Mouse (Mus musculus): Measurements from ENCODE around the gene Braf.
"Not testable (repeated sequence)": the region's sequence is repeated elsewhere in the genome, so short reads cannot be mapped to it uniquely, and the experiment has no call there.

Braf gene

DNA sequence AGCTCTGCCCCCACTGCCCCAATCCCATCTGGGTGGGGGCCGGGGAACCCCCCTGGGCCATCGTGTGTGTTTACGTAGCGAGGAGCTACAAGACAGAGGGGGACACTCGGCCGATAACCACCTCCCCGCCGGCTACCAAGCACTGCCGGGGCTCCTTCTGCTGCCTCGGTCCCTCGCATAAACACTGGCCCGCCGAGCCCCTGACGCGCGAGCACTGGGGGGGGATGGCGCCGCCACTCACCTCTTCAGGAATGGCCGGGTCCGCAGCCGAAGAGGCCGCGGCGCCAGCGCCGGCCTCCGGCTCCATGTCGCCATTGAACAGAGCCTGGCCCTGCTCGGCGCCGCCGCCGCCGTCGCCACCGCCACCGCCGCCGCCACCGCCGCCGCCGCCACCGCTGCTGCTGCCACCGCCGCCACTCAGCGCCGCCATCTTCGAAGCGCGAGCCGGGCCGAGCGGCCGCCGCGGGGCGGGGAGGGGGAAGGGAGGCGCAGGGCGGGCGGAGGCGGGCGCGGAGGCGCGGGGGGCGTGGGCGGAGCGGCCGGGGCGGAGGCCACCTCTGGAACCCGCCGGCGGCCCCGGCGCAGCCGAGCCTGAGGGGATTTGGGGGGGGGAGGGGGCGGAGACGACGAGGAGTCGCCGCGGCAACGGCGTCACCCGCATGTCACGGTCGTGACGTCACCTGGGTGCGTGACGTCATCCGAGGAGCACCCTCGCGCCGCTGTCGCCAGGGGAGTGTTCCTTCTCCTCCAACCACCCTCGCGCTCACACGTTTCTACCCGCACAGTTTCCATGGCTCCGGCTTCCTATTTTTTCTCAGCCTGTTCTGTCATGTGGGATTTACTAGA is at the start of gene Braf:
Gene Braf (minus strand): TSS at position 598 of the 846 bp plus-strand sequence.
- DNase-seq (ENCODE audit: extremely low spot score) = peak; percentile 89

DNA sequence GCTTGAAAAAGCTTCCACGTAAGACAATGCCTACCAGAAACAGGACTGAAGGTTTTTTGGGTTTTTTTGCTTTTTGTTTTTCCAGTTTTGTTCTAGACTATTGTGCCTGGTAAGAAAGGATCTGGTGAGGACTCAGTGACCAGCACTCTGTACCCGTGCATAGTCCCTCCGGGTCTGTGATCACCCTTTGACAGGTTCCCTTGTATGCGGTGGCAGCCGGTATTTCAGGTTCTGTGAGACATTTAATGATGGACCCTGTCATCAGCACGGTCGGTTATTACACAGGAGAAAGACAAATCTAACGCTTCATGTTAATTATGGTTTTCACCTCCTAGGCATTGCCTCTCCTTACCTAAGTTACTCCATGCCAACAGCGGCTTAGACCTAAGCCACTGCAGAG is 49.8 kb upstream of the Braf start:
- DNase-seq (ENCODE audit: extremely low spot score) = no peak

DNA sequence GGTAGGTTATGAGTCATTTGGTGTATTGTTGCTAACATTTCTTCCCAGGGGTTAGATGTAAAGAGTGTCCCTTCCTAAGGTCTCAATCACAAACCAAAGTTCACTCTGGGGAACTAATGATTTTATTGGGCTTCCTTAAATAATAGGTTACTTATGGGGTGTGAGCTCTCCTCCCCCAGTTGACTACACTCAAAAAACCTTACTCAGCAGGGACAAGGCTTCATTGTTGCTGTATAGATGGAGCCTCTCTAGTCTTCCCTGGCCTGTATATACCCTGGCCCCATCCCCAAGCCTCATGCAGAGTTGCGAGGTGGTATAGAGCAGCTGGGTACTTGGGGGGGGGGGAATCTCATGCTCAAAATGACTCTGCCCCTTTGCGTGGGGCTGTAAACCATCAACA is 32.0 kb upstream of the Braf start:
- no peak for DNase-seq (ENCODE audit: extremely low spot score)

DNA sequence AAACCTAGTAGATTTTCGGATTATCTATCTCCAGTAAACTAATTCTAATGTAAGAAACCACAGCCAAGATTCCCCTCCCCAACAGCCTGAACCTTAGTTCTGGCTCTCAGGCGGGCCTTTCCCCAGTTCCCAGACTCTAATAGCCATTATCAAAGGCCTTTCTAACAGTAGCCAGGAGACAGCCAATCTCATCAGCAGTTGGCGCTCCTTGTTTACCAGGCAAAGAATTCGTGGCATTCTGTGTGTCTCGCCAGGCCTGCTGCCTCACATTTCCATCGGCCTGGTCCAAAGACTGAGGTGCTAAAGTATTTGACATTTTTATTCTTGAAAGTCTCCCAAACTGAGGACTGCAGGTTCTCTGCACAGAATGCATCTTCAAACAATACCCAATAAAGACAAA is 24.6 kb upstream of the Braf start:
- peak; percentile 25 for DNase-seq (ENCODE audit: extremely low spot score)

DNA sequence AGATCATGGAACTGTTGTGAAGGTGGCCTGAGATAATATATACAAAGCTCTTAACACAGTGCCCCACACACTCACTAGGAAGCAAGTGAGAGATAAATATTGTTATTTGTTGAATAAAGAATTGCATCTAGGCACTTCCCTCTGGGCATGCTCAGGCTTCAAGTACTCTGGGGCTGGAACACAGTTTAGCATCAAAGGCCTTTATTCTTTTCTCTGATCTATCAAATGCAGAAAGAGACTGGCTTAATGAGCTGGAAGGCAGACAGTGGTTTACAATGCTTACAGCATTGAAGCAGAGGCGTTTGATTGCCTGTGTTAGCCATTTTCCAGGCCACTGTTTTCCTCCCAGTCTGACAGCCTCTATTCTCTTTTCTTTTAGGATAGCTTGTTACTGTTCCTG is 21.8 kb upstream of the Braf start:
- no peak for DNase-seq (ENCODE audit: extremely low spot score)

DNA sequence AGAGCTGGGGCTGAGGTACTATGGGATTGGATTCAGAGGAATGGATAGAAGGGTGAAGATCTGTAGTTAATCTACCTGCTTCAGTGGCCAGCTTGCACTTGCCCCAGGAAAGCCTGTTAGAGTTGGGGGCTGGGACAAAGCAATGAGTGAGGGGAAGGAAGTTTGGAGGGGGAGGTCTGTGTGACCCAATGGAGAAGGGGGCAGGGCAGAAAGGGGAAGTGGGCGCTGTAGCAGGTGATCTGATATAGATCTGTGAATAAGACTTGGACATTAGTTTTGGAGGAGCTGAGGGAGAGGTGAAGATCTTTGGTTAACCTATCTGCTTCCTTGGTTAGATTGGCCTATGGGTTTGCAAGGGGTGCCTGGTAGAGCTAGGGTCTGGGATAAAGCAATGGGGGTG is 20.2 kb upstream of the Braf start:
- no peak for DNase-seq (ENCODE audit: extremely low spot score)

DNA sequence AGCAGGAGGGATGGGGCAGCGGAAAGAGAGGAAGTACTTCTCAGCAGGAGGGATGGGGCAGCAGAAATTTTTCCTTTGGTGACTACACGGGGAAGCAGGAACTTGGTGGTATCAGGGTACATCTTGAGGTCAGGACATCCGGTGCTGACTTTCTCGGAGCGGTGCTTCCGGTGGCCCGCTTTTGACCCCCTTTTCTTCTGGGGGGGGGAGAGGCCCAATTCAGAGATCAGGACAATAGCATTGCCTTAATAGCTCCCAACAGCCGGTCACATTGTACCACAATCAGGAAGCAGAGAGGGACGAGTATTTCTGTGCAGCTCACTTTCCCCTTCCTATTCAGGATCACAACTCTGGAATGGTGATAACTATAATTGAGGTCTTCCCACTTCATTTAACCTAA is 14.4 kb upstream of the Braf start:
- not testable (repeated sequence) for DNase-seq (ENCODE audit: extremely low spot score)

DNA sequence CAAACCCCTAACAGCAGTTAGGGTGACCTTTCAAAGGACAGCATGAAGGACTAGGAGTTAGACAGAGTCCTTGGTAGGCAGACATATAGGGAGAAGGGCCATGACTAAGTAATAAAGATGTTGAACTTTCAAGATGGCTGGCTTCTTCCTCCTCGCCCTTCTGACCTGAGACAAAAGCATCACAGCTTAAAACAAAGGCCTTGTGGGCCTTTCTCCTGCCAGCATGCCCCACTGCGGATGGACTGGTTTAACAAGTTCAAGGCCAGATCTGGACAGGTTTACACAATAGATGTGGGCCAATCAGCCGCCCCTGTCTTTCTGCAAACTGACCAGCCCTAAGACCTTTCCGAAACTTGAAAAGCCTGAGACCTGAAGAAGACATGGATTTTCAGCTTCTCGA is 2.8 kb upstream of the Braf start:
- no peak for DNase-seq (ENCODE audit: extremely low spot score)

DNA sequence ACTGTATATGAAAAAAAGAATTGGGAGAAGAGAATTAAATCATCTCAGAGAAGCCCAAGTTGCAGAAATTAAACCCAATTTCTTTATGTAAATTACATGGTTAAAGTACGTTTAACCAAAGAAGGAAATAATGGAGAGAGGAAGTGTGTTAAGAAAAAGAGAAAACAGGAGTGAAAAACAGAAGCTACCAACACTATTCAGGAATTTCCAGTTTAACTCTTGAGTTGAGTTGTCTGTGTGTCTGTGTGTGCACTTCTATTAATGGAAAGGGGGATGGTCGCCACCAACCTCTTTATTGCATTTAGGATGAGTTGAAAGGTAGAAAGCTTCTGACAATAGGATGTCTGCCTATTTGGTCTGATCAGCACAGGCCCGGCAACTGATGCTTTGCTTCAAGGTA is 886 bp upstream of the Braf start:
- no peak for DNase-seq (ENCODE audit: extremely low spot score)

DNA sequence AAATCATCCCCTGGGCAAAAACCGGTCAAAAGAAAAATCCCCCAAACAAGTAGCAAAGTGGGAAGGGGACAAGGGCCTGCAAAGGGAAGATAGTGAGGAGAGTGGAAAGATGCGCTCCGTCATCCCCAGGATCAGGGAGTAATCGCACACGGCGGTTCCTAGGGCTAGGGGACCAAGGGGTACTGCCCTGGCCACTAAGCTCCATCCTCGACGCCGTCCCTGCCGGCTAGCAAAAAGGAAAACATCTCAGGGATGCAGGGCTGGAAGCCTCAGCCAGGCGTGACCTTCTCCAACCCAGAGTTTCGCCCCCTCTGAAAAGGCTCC is 759 bp downstream of the Braf start:
- no peak for DNase-seq (ENCODE audit: extremely low spot score)

DNA sequence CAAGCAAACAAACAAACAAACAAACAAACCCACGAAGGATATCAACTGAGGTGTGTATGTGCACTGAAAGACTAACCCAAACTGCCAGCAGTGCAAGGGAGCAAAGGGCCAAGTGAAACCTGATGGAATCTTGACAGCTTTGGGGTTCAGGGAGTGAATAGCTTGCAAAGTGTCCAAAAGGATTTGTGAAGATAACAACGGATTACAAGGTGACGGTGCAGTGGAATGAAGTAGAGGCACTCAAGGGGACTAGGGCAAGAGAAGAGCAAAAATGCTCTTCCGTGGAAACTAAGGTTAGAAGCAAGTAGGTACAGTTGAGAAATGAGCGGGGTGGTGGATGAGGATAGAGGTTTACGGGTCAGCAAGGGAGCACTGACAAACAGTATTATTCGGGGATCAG is 1.2 kb downstream of the Braf start:
- peak; percentile 7 for DNase-seq (ENCODE audit: extremely low spot score)

DNA sequence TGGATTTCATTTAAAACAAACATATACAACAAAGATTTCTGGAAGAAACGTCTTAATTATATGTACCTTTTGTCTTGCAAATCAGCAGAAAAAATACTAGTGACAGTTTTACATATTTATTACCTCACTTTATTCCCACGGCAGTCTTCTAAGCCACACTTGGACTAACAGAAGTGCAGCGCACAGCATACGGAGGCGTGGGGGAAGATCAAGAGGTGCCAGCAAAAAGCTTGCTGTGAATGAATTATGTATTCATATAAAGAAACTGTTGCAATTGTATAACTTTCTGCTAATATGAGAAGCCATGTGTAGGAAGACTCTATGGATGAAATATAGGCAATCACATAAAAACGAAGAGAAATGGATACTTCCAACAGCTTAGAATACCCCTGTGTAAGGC is 6.7 kb downstream of the Braf start:
- no peak for DNase-seq (ENCODE audit: extremely low spot score)

DNA sequence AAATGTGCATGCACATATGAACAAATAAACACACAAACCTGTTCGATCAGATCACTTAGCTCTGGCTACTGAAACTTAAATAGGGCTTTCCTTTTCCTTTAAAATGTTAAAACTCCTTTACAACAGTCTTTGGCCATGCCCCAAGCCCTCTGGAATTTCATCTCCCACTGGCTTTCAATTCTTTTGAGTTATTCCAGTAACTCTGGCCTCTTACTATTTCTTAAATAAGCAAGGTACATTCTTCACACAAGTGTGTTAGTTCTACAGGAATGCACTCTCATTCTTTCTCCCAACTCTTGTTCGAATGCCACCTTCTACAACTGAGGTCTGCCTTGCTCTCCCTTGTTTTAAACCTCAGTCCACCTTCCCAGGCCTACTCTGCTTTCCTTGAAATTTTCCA is 8.2 kb downstream of the Braf start:
- no peak for DNase-seq (ENCODE audit: extremely low spot score)

DNA sequence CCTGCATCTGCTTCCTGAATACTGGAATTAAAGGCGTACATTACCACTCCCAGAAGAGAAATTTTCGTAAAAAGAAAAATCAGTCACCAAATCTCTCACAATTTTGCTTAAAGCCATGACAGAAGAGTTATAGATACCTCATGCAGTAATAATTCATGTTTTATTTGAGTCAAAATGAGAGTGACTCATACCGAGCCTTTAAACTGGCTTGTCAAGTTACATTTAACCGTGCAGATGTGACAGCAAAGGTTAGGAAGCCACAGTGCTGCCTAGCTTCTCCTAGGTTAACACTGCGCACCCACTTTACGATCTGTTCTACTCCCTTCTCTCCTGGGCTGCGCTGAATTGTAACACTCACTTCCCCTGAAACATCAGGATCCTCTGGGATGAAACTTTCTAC is 10.9 kb downstream of the Braf start:
- no peak for DNase-seq (ENCODE audit: extremely low spot score)

DNA sequence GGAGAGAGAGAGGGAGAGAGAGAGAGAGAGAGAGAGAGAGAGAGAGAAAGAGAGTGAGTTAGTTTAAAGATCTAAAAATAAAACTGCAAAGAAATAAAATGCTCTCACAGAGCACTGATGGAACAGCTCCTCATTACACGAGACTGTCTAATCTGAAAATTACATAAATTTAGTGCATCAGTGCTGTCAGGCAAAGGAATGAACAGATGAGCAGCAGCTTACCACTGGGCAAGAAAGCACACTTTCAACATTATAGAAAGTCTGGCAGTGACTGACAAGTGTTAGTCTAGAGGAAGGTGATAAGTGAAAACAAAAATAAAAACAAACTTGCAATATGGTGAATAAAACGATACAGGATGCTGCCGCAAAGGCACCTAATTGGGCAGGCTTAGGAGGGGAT is 11.9 kb downstream of the Braf start:
- no peak for DNase-seq (ENCODE audit: extremely low spot score)

DNA sequence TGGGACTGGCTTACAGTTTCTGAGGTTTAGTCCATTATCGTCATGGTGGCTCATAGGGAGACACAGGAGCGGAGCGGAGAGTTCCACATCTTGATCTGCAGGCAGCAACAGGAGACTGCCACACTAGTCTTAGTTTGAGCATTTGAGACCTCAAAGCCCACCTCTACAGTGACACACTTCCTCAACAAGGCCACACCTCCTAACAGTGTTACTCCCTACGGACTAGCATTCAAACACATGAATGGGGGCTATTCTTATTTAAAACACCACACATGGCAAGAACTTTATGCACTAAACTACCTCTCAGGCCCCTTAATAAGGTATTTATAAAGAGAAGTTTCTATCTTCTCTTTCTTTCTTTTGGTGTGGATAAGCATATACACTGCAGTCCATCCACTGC is 19.6 kb downstream of the Braf start:
- no peak for DNase-seq (ENCODE audit: extremely low spot score)

DNA sequence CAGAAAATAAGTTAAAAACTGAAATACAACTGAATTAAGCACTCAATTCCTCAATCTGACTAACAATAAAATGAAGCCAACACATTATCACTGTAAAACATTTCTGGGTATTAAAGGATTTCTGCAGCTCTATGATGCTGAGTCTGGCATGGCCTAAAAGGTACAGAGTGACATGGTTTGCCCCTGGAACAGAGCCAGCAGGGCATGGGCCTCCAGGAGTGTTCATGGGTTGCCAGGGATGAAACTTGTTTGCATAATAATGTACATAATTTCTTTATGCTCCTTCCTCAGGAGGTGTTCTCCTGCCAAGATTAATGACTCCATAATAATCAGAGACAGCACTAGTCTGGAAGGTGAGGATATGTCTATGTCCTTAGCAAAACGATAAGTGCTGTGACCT is 32.1 kb downstream of the Braf start:
- no peak for DNase-seq (ENCODE audit: extremely low spot score)

DNA sequence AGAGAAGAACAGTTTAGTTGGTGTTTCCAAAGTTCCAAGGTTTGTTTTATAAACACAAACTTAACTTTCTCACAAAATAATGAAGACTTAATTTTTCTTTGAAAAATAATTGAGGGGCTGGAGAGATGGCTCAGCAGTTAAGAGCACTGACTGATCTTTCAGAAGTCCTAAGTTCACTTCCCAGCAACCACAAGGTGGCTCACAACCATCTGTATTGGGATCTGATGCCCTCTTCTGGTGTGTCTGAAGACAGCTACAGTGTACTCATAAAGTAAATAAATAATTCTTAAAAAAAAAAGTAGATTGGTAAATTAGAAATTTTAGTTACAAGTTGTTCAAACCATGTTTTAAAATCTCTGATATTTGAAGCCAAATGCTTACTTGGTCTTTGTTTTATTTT is 38.4 kb downstream of the Braf start:
- DNase-seq (ENCODE audit: extremely low spot score) = not testable (repeated sequence)

DNA sequence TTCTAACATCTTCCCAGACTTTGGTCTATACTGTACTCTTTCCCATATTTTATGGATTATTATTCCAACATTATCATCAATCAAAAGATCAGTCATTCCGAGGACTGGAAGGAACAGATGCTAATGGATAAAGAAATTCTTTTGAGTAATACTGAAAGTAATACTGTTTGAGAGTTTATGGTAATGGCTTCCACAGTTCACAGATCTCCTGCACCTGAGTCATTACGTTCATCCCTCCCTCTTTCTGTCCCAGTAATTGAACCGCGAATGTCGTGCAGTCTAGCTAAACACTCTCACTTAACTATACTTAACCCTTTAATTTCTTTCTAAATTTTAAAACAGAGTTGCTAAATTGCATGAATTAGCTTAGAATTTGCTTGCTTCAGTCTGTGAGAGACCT is 43.5 kb downstream of the Braf start:
- no peak for DNase-seq (ENCODE audit: extremely low spot score)

DNA sequence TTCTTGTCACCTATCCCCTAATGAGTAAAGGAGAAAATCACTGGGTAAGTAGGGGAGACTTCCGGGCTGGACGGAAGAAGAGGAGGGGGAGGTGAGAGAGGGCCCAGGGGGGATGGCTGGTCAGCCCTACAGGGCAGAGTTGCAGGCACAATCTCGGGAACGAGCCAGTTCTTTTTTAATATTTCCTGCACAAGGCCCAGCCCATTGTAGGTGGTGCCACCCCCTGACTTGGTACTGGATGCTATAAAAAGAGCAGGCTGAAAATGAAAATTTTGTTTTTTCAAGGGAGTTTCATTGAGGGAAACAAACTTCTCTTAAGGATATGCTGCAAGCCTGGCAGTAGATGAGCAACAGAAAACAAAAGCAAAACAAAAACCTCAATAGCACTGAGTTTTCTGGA is 44.7 kb downstream of the Braf start:
- no peak for DNase-seq (ENCODE audit: extremely low spot score)

DNA sequence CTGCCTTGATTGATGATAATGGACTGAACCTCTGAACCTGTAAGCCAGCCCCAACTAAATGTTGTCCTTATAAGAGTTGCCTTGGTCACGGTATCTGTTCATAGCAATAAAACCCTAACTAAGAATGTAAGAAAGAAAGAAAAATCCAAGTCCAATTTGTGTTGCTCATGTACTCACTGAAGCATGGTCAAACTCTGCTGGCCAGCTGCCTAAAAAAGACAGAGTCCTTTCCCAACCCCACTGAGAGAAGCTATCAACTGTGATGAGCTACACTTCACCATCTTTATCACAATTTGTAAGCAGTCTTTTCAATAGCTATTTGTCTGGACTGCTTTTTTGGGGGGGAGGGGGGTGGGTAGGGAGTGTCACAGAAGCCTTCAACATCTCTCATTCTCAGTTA is 47.0 kb downstream of the Braf start:
- DNase-seq (ENCODE audit: extremely low spot score) = no peak

DNA sequence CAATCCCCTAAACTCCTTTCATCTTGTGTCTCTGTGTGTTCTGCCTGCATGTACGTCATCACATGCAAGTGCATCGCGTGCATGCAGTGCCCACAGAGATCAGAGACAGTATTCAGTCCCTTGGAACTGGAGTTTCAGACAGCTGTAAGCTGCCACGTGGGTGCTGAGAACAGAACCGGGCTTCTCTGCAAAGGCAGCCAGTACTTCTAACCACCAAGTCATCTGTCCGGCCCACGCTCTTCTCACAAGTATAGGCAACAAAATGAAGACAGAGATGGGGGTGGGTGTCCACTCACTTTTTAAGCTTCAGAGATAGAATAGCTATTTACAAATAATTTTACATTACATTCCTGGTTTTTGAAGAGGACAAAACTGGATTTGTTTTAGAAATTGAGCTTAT is 50.2 kb downstream of the Braf start:
- no peak for DNase-seq (ENCODE audit: extremely low spot score)

DNA sequence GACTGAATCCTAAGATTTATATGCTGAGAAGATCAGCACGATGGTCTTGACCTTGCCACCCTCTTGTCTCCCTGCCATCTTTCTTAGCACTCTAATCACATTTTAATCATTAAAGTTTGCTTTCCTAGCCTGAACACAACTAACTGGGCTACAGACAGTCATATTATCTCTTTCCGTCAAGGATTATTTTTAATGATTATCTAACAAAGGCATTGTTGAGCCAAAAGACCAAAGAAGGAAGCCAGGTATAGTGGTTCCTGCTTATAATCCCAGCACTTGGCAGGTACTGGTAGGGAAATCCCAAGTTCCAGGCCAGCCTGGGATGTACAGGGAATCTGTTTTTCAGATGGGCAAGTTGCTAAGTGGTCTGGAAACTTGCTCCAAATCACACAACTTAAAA is 114.0 kb downstream of the Braf start:
- DNase-seq (ENCODE audit: extremely low spot score) = no peak

DNA sequence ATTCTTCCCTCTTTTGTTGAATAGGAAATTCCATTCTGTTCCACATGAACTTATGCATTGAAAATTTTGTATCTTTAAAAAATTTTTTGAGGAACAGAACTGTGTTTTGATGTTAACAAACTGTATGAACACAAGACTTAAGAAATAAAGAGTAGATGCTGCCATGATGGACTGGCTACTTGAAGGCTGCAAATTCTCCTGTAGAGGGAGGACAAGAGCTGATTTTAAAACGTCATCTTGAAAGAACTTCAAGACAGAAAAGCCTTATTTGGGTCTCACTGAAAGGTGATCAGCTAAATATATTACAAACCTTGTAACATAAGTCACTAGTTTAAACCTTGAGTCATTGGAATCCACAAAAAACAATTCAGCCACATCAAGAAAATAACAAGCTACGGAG is 115.1 kb downstream of the Braf start:
- DNase-seq (ENCODE audit: extremely low spot score) = no peak

All from embryo, embryonic 9.5 days (tissue).